Mouse (Mus musculus) embryonic facial prominence, embryonic 13.5 days (tissue): ENCODE measurements around the gene 1110065P20Rik. TPM values are rescaled to one million over a fixed set of nuclear protein-coding genes. Genes with fewer than 3 reads are reported as not detected.

Experiments used
- ATAC-seq: fragments of 200-750 bp; cut with Nextera tagmentation; 2 replicates; pipeline ENCODE4 v1.8.0; 2017; ENCODE audit warnings: low read depth; ENCODE audit not compliant: insufficient number of reproducible peaks, insufficient read depth, low FRiP score, low TSS enrichment
- H3K27ac ChIP-seq: fragments of 300-500 bp; sonication (generic); 2 replicates; pipeline ENCODE4 v1.5.1; 2015; ENCODE audit warnings: moderate library complexity, mild to moderate bottlenecking, inconsistent platforms
- H3K27me3 ChIP-seq: fragments of 300-500 bp; sonication (generic); 2 replicates; pipeline ENCODE4 v1.6.1; 2015; ENCODE audit warnings: mild to moderate bottlenecking, inconsistent platforms
- H3K36me3 ChIP-seq: fragments of 300-500 bp; sonication (generic); 2 replicates; pipeline ENCODE4 v1.6.1; 2015; ENCODE audit warnings: mild to moderate bottlenecking, inconsistent platforms
- H3K4me1 ChIP-seq: fragments of 300-500 bp; sonication (generic); 2 replicates; pipeline ENCODE4 v1.6.1; 2015; ENCODE audit warnings: inconsistent platforms
- H3K4me2 ChIP-seq: fragments of 300-500 bp; sonication (generic); 2 replicates; pipeline ENCODE4 v1.6.1; 2015; ENCODE audit warnings: moderate library complexity, mild to moderate bottlenecking, inconsistent platforms
- H3K4me3 ChIP-seq: fragments of 300-500 bp; sonication (generic); 2 replicates; pipeline ENCODE4 v1.5.1; 2015; ENCODE audit warnings: mild to moderate bottlenecking, inconsistent platforms
- H3K9ac ChIP-seq: fragments of 300-500 bp; sonication (generic); 2 replicates; pipeline ENCODE4 v1.6.1; 2015; ENCODE audit warnings: mild to moderate bottlenecking, inconsistent platforms
- H3K9me3 ChIP-seq: fragments of 300-500 bp; sonication (generic); 2 replicates; pipeline ENCODE4 v1.6.1; 2016; ENCODE audit warnings: inconsistent platforms
- WGBS: fragments of 180-500 bp; shearing (Covaris S2); methylation state at CpG from one replicate; pipeline ENCODE4 v1.1.7; 2015; ENCODE audit warnings: mixed read lengths; 5-methylcytosine and 5-hydroxymethylcytosine counted together
- polyA plus RNA-seq: library from polyadenylated mRNA; unstranded; fragments of >200 nt; fragmentation: Nextera tagmentation; extraction: Ambion mirVana; gene quantifications from 2 replicates; pipeline ENCODE4 v1.2.1, GENCODE M21; 2015

1110065P20Rik gene
- polyA plus RNA-seq = 60.0 and 60.9 TPM in 2 replicates

DNA sequence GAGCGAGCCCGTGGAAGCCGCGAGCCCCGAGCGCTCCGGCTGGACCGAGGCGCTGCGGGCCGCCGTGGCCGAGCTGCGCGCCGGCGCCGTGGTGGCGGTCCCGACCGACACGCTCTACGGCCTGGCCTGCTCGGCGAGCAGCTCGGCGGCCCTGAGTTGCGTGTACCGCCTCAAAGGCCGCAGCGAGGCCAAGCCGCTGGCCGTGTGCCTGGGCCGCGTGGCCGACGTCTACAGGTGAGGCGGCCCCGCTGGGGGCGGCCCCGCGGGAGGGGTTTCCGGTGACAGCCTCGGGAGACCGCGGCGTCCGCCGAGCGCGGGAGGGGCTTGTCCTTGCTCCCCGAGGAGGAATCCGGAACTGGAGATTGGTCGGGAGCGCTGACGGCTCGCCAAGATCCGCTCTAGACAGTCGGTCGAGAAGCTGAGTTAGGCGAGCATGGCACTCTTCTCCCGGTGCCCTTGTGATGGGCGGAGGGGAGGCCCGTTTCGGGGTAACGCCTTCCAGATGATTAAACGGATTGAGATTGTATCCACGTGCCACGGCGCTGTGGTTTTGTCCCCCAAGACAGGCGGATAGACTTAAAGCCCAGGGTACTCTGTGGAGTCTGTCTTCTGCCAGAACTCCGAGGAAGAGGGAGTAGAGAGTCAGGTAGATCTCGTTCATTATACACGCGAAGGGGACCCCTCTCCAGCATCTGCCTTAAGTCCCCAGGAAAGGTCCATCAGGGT, at the start of gene 1110065P20Rik:
1110065P20Rik (minus strand) TSS at position 264 of the 726 bp plus-strand sequence.
- H3K27me3 ChIP-seq = no peaks in the 10 kb centered on the region
- peaks cover 39% of the 10 kb centered on the region for H3K36me3 ChIP-seq
- no peaks in the 10 kb centered on the region for H3K9me3 ChIP-seq
- H3K9ac ChIP-seq = peak within 1 kb of the TSS; percentile 90
- peak within 1 kb of the TSS; percentile 79 for H3K4me2 ChIP-seq
- peak; percentile 59; the same call in 1 of the 2 replicates for ATAC-seq
- WGBS = under 1% methylated on average over 54 of the region's 75 CpGs
- H3K4me1 ChIP-seq = peaks cover 21% of the 10 kb centered on the region
- H3K4me3 ChIP-seq = peak within 1 kb of the TSS; percentile 98
- peak within 1 kb of the TSS; percentile 93 for H3K27ac ChIP-seq

DNA sequence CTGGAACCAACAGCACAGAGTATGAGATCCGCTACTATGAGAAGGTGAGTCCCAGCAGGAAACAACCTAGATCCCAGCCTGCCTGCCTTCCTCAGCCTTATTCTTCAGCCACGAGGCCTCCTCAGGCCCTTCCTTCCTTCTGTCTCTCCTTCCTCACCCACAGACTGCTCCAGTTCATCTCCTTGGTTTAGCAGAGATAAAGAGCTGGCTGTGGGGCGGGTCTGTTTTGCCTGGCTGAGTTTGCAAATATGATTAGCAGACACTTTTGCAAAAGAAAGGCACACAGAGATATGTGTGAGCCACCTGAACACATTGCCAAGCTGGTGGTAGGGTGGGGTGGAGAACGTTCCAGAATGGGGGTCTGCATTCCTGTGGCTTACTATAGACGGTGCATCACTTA, 48.9 kb upstream of the 1110065P20Rik start:
- ATAC-seq = no peak
- Histone ChIP-seq H3K4me2 (no peak overlapping the region), H3K4me1 (peaks cover 8% of the 10 kb centered on the region), H3K4me3 (no peak overlapping the region), H3K9me3 (no peaks in the 10 kb centered on the region), H3K27ac (no peak overlapping the region), H3K36me3 (no peaks in the 10 kb centered on the region), H3K27me3 (peaks cover 62% of the 10 kb centered on the region), H3K9ac (no peak overlapping the region)
- 43% methylated on average over 5 of the region's 5 CpGs for WGBS

GRCm38 (mm10) chr4:124898428-124898827, 47.4 kb upstream of the 1110065P20Rik start:
- no peak overlapping the region for H3K27ac ChIP-seq
- H3K9me3 ChIP-seq = no peaks in the 10 kb centered on the region
- H3K4me1 ChIP-seq = peaks cover 14% of the 10 kb centered on the region
- no peak overlapping the region for H3K9ac ChIP-seq
- H3K27me3 ChIP-seq = peaks cover 77% of the 10 kb centered on the region
- no peak overlapping the region for H3K4me2 ChIP-seq
- H3K4me3 ChIP-seq = no peak overlapping the region
- WGBS = 47% methylated on average over 10 of the region's 10 CpGs
- ATAC-seq = no peak
- no peaks in the 10 kb centered on the region for H3K36me3 ChIP-seq

- Histone ChIP-seq H3K36me3 (no peaks in the 10 kb centered on the region), H3K9me3 (no peaks in the 10 kb centered on the region), H3K27ac (no peak overlapping the region), H3K4me3 (peak overlapping the region; percentile 46), H3K4me1 (peaks cover 12% of the 10 kb centered on the region), H3K9ac (peak overlapping the region; percentile 40; the same call in 1 of the 2 replicates), H3K4me2 (peak overlapping the region; percentile 75), H3K27me3 (peaks cover 93% of the 10 kb centered on the region)
- WGBS = 2% methylated on average over 83 of the region's 83 CpGs
- ATAC-seq = no peak
Measured at GRCm38 (mm10) chr4:124894508-124895428, 43.8 kb upstream of the 1110065P20Rik start.

- Histone ChIP-seq H3K36me3 (no peaks in the 10 kb centered on the region), H3K4me1 (peaks cover 9% of the 10 kb centered on the region), H3K27me3 (peaks cover 91% of the 10 kb centered on the region), H3K9ac (no peak overlapping the region), H3K4me2 (no peak overlapping the region), H3K4me3 (no peak overlapping the region), H3K9me3 (no peaks in the 10 kb centered on the region), H3K27ac (no peak overlapping the region)
- WGBS = 29% methylated on average over 6 of the region's 6 CpGs
- no peak for ATAC-seq
Measured at GRCm38 (mm10) chr4:124893769-124894168, 42.8 kb upstream of the 1110065P20Rik start.

DNA sequence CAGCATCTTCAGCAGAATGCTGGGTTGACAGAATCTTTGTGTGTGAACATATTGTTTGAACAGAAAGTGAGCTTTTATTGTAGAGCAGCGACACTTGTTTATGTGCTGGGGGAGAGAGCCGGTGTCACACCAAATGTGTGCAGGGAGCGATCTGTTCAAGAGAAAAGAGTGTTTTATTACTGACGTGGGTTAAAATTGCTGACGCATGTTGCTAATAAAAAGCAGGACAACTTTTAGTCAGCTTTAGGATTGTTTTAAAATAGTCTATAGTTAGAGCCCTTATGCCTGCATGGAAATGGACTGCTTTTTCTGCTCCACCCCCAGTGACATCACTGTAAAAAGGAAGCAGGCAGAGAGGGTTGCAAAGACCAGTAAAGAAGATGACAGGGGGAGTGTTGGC, 39.8 kb upstream of the 1110065P20Rik start:
- H3K27ac ChIP-seq = no peak overlapping the region
- H3K4me2 ChIP-seq = no peak overlapping the region
- ATAC-seq = no peak
- H3K9me3 ChIP-seq = no peaks in the 10 kb centered on the region
- H3K36me3 ChIP-seq = no peaks in the 10 kb centered on the region
- no peak overlapping the region for H3K9ac ChIP-seq
- no peak overlapping the region for H3K4me3 ChIP-seq
- H3K4me1 ChIP-seq = peaks cover 9% of the 10 kb centered on the region
- H3K27me3 ChIP-seq = peaks cover 89% of the 10 kb centered on the region
- WGBS = 69% methylated on average over 5 of the region's 5 CpGs

GRCm38 (mm10) chr4:124889935-124890334, 38.9 kb upstream of the 1110065P20Rik start:
- WGBS = 86% methylated on average over 2 of the region's 2 CpGs
- no peak for ATAC-seq
- Histone ChIP-seq H3K9ac (no peak overlapping the region), H3K4me2 (no peak overlapping the region), H3K4me3 (no peak overlapping the region), H3K27ac (no peak overlapping the region), H3K4me1 (peaks cover 6% of the 10 kb centered on the region), H3K9me3 (no peaks in the 10 kb centered on the region), H3K27me3 (peaks cover 89% of the 10 kb centered on the region), H3K36me3 (no peaks in the 10 kb centered on the region)

GRCm38 (mm10) chr4:124888702-124889101, 37.7 kb upstream of the 1110065P20Rik start:
- no peak overlapping the region for H3K27ac ChIP-seq
- WGBS = 70% methylated on average over 7 of the region's 7 CpGs
- ATAC-seq = no peak
- peaks cover 89% of the 10 kb centered on the region for H3K27me3 ChIP-seq
- no peak overlapping the region for H3K9ac ChIP-seq
- H3K4me2 ChIP-seq = no peak overlapping the region
- no peaks in the 10 kb centered on the region for H3K36me3 ChIP-seq
- H3K4me1 ChIP-seq = no peaks in the 10 kb centered on the region
- H3K4me3 ChIP-seq = no peak overlapping the region
- H3K9me3 ChIP-seq = no peaks in the 10 kb centered on the region

DNA sequence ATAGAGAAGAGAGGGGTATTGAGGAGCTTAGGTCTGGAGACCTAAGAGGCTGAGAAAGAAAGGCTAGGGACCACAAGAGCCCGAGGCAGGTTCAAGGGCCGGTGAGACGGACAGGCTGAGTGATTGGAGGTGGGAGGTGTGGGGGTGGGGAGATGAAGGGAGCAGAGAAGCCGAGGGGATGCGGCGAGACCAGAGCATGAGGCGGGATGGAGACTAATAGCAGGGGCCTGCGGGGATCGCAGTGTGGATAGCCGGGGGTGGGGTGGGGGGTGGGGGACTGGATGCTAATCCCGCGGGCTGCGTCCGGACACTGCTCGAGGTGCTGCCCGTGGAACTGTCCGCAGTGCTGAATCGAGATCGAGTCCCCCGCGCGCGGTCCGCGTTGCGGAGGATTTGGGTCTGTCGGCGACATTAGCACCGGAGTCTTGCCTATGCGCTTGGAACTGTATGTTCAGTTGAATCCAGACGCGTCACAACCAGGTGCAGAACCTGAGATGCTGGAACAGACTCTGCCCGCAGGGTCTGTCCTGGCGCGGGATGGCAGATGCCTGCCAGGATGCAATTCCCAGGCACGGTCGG, 31.2 kb upstream of the 1110065P20Rik start:
- H3K4me2 ChIP-seq = peak overlapping the region; percentile 71
- H3K9ac ChIP-seq = no peak overlapping the region
- H3K9me3 ChIP-seq = no peaks in the 10 kb centered on the region
- peak overlapping the region; percentile 36; the same call in 1 of the 2 replicates for H3K4me3 ChIP-seq
- H3K27ac ChIP-seq = no peak overlapping the region
- H3K36me3 ChIP-seq = no peaks in the 10 kb centered on the region
- H3K27me3 ChIP-seq = peaks cover 83% of the 10 kb centered on the region
- under 1% methylated on average over 37 of the region's 37 CpGs for WGBS
- H3K4me1 ChIP-seq = peaks cover 17% of the 10 kb centered on the region
- no peak for ATAC-seq

DNA sequence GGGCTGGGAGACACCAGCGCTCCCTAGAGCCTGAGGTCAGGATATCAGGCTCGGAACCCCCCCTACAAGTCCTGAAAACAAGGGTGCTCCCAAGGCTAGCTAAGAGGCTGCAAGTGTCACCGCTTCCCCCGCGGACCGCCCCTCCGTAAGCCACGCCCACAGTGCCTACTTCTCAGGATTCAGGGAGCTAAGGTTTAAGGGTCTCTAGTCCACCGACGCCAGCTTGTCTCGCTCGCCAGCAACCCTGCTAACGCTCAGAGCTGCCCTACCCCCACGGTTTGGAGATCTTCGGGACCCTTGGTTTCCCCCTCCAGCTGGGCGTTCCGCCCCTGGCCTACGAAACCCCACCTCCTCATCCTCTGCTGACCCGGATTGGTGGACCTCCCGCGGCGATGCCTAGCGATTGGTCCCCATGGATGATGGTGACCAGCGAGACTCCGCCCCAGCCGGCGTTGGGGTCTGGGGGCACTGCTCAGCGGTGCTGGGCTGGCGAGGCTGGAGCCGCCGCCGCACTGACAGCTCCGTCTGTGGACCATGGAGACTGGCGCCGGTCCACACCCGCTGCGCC, 30.4 kb upstream of the 1110065P20Rik start:
- Histone ChIP-seq H3K27ac (no peak overlapping the region), H3K4me2 (peak overlapping the region; percentile 71), H3K9me3 (no peaks in the 10 kb centered on the region), H3K9ac (no peak overlapping the region), H3K4me1 (peaks cover 17% of the 10 kb centered on the region), H3K36me3 (no peaks in the 10 kb centered on the region), H3K27me3 (peaks cover 79% of the 10 kb centered on the region), H3K4me3 (peak overlapping the region; percentile 36)
- ATAC-seq = 0 out of 2 replicates have a peak, but pooled peaks have one; percentile 39
- under 1% methylated on average over 37 of the region's 37 CpGs for WGBS

GRCm38 (mm10) chr4:124880599-124880998, 29.6 kb upstream of the 1110065P20Rik start, which contains the start of gene Epha10:
Gene Epha10 (plus strand): TSS chr4:124880899.
- no peak within 1 kb of the TSS for H3K9ac ChIP-seq
- no peak within 1 kb of the TSS for H3K27ac ChIP-seq
- H3K4me1 ChIP-seq = peaks cover 17% of the 10 kb centered on the region
- no peaks in the 10 kb centered on the region for H3K9me3 ChIP-seq
- H3K36me3 ChIP-seq = no peaks in the 10 kb centered on the region
- H3K4me2 ChIP-seq = peak within 1 kb of the TSS; percentile 71
- H3K27me3 ChIP-seq = peaks cover 70% of the 10 kb centered on the region
- 6% methylated on average over 11 of the region's 11 CpGs for WGBS
- peak within 1 kb of the TSS; percentile 36 for H3K4me3 ChIP-seq
- no peak for ATAC-seq
